Mouse (Mus musculus) macrophage (primary cell): ENCODE measurements around the gene Siglece. TPM values are rescaled to one million over a fixed set of nuclear protein-coding genes. Genes with fewer than 3 reads are reported as not detected.

Experiments used
- H3K27ac ChIP-seq: fragments of 350-480 bp; formaldehyde crosslinking; 2 replicates; pipeline ENCODE4 v1.9.0; 2021
- H3K36me3 ChIP-seq: fragments of 350-480 bp; formaldehyde crosslinking; 2 replicates; pipeline ENCODE4 v1.9.0; 2021; ENCODE audit errors: inconsistent target
- H3K4me3 ChIP-seq: fragments of 350-480 bp; formaldehyde crosslinking; 2 replicates; pipeline ENCODE4 v1.9.0; 2021; ENCODE audit errors: inconsistent target
- H3K79me2 ChIP-seq: fragments of 350-480 bp; formaldehyde crosslinking; 2 replicates; pipeline ENCODE4 v1.9.0; 2021; ENCODE audit errors: inconsistent target
- WGBS: methylation state at CpG from one replicate; pipeline ENCODE4 v1.1.7; 2026; ENCODE audit warnings: inconsistent platforms; ENCODE audit not compliant: missing documents; 5-methylcytosine and 5-hydroxymethylcytosine counted together
- polyA plus RNA-seq: library from polyadenylated mRNA; stranded (reverse); fragments of 250-400 nt; gene quantifications from 3 replicates; pipeline ENCODE4 v1.2.4, GENCODE M21; 2018; ENCODE audit warnings: inconsistent platforms

The Siglece gene
- polyA plus RNA-seq, 1 experiment from 2014 or later, result 0.83 TPM

- no peak within 1 kb of the TSS for H3K27ac ChIP-seq
- H3K79me2 ChIP-seq, result no peaks in the 10 kb centered on the region
- no peak within 1 kb of the TSS for H3K4me3 ChIP-seq
- no peaks in the 10 kb centered on the region for H3K36me3 ChIP-seq
- WGBS, result 20% methylated on average over 41 of the region's 41 CpGs
Measured at GRCm38 (mm10) chr7:43606896-43607742, 52.8 kb downstream of the Siglece start, which contains the start of gene Zfp819. Gene Zfp819 (plus strand): TSS chr7:43607169.

- H3K36me3 ChIP-seq, result no peaks in the 10 kb centered on the region
- no peak overlapping the region for H3K27ac ChIP-seq
- H3K4me3 ChIP-seq, result no peak overlapping the region
- H3K79me2 ChIP-seq, result no peaks in the 10 kb centered on the region
- 67% methylated on average over 5 of the region's 5 CpGs for WGBS
Measured at GRCm38 (mm10) chr7:43601884-43602283, 58.1 kb downstream of the Siglece start.

Other genes starting within 250 kb of the Siglece start
- gene Lim2, start 232.5 kb downstream of the Siglece start, polyA plus RNA-seq, result not detected in 3 replicates
- gene Nkg7, start 223.1 kb downstream of the Siglece start, polyA plus RNA-seq, result 0.26 TPM in 1 of 3 replicates, not detected in the others
- not detected in 3 replicates for gene Cldnd2, start 219.4 kb downstream of the Siglece start, polyA plus RNA-seq
- 113 to 175 TPM (median 166 TPM) in 3 replicates for gene Etfb, start 216.1 kb downstream of the Siglece start, polyA plus RNA-seq
- not detected in 3 replicates for gene Gm45233, start 216.0 kb downstream of the Siglece start, polyA plus RNA-seq
- 3.1 to 3.5 TPM (median 3.2 TPM) in 3 replicates for gene Vsig10l, start 197.0 kb downstream of the Siglece start, polyA plus RNA-seq
- not detected in 3 replicates for gene Iglon5, start 170.1 kb downstream of the Siglece start, polyA plus RNA-seq
- gene 4931406B18Rik, start 154.2 kb downstream of the Siglece start, polyA plus RNA-seq, result not detected in 3 replicates
- 13.2 to 32.1 TPM (median 13.4 TPM) in 3 replicates for gene Cd33, start 115.7 kb downstream of the Siglece start, polyA plus RNA-seq
- 1.5 to 2.7 TPM (median 2.5 TPM) in 3 replicates for gene Zfp658, start 97.9 kb downstream of the Siglece start, polyA plus RNA-seq
- gene Zfp719, start 80.6 kb downstream of the Siglece start, polyA plus RNA-seq, result 1.9 to 2.7 TPM (median 2.5 TPM) in 3 replicates
- gene Zfp819, start 53.0 kb downstream of the Siglece start, polyA plus RNA-seq, result not detected in 3 replicates
- not detected in 3 replicates for gene Ceacam18, start 25.5 kb downstream of the Siglece start, polyA plus RNA-seq
- 2.6 to 6.7 TPM (median 4.7 TPM) in 3 replicates for gene Ctu1, start 11.9 kb upstream of the Siglece start, polyA plus RNA-seq
- gene Klk14, start 30.3 kb upstream of the Siglece start, polyA plus RNA-seq, result not detected in 3 replicates
- not detected in 3 replicates for gene Klk13, start 52.4 kb upstream of the Siglece start, polyA plus RNA-seq
- not detected in 3 replicates for gene Klk12, start 108.7 kb upstream of the Siglece start, polyA plus RNA-seq
- gene Klk11, start 114.4 kb upstream of the Siglece start, polyA plus RNA-seq, result not detected in 3 replicates
- gene Klk10, start 120.9 kb upstream of the Siglece start, polyA plus RNA-seq, result not detected in 3 replicates
- gene Klk9, start 131.7 kb upstream of the Siglece start, polyA plus RNA-seq, result not detected in 3 replicates
- not detected in 3 replicates for gene Klk8, start 137.4 kb upstream of the Siglece start, polyA plus RNA-seq
- gene Klk7, start 151.1 kb upstream of the Siglece start, polyA plus RNA-seq, result not detected in 3 replicates
- gene Klk6, start 164.3 kb upstream of the Siglece start, polyA plus RNA-seq, result not detected in 3 replicates
- not detected in 3 replicates for gene Klk5, start 181.8 kb upstream of the Siglece start, polyA plus RNA-seq
- gene Klk4, start 221.0 kb upstream of the Siglece start, polyA plus RNA-seq, result not detected in 3 replicates